11 mouse cellular contexts compared by ENCODE assay signal in the genomic region with DNA sequence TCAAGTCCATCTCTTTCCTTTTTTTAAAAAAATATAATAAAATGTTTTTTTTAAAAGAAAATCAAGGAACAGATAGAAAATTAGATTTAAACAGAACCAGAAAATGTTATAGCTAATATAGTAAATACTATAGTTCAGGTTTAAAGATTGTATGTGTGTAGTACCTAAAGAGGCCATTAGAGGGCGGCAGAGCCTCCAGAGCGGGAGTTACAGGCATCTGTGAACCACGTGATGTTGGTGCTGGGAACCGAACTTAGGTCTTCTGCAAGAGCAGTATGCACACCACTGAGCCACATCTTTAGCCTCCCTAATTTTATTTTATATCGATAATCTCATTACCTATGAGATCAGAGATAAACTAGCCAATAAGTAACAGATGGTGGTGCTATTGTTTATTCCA.
DNase-seq lines count a peak whose midpoint lies in the region; ATAC-seq lines count a peak whose summit lies in the region.
"Had no signal": no experiment of that assay in that cellular context is flagged by ENCODE, and none has a peak within 500 bp of the region (broad histone marks: within the 10 kb centered on the region; RNA-seq: fewer than 3 reads in every experiment).

No protein-coding gene starts in this region.

- H3K27ac ChIP-seq in hindbrain, embryonic 11.5 days (ENCODE audit: low read depth, low read length): 0 out of 2 replicates have a peak overlapping the region, but pooled peaks have one; percentile 67
- H3K27ac ChIP-seq in hindbrain, embryonic 16.5 days (ENCODE audit: low read depth, low read length): no peak overlapping the region
- H3K27ac ChIP-seq in neural tube, embryonic 12.5 days: no peak overlapping the region
- H3K27ac ChIP-seq: heart, embryonic 15.5 days had no signal

- 0 out of 2 replicates have a peak, but pooled peaks have one; percentile 15 for ATAC-seq in hindbrain, embryonic 11.5 days (ENCODE audit: low FRiP score)
- ATAC-seq in hindbrain, embryonic 16.5 days: no peak
- peak; percentile 23; the same call in 1 of the 2 replicates for ATAC-seq in neural tube, embryonic 12.5 days (ENCODE audit: low FRiP score, low read depth)

- no peaks in the 10 kb centered on the region for H3K9me3 ChIP-seq in hindbrain, embryonic 11.5 days (ENCODE audit: control insufficient read depth, low read length)
- H3K9me3 ChIP-seq in hindbrain, embryonic 16.5 days (ENCODE audit: control insufficient read depth, low read length): no peaks in the 10 kb centered on the region; the same call in 1 of the 2 replicates
- H3K9me3 ChIP-seq in neural tube, embryonic 12.5 days: no peaks in the 10 kb centered on the region
- H3K9me3 ChIP-seq: heart, embryonic 15.5 days had no signal

- H3K4me2 ChIP-seq in hindbrain, embryonic 11.5 days (replicated peaks; ENCODE audit: low read depth, low read length): no peak overlapping the region
- no peak overlapping the region for H3K4me2 ChIP-seq in hindbrain, embryonic 16.5 days (ENCODE audit: low read length)
- H3K4me2 ChIP-seq in neural tube, embryonic 12.5 days (replicated peaks): no peak overlapping the region
- H3K4me2 ChIP-seq: heart, embryonic 15.5 days had no signal

- 71% methylated on average over 5 of the region's 5 CpGs for WGBS in hindbrain, embryonic 11.5 days
- 77% methylated on average over 5 of the region's 5 CpGs for WGBS in hindbrain, embryonic 16.5 days
- WGBS in neural tube, embryonic 12.5 days: 72% methylated on average over 5 of the region's 5 CpGs

- H3K4me1 ChIP-seq in hindbrain, embryonic 11.5 days (replicated peaks; ENCODE audit: control insufficient read depth, insufficient read depth, low read length): no peaks in the 10 kb centered on the region
- H3K4me1 ChIP-seq in hindbrain, embryonic 16.5 days (ENCODE audit: control insufficient read depth, insufficient read depth, low read depth, low read length): peaks cover 6% of the 10 kb centered on the region
- peaks cover 9% of the 10 kb centered on the region for H3K4me1 ChIP-seq in neural tube, embryonic 12.5 days
- H3K4me1 ChIP-seq: heart, embryonic 15.5 days; megakaryocyte, embryonic 14.5 days had no signal

- DNase-seq in hindbrain, embryonic 11.5 days (ENCODE audit: low spot score): peak; percentile 45
- DNase-seq in neural tube, embryonic 10.5 days (ENCODE audit: extremely low spot score, low spot score): no peak
- peak; percentile 1 for DNase-seq in c-Kit-negative CD71-positive TER-119-positive erythroid progenitor cells, embryonic 14.5 days (ENCODE audit: low read depth, low spot score)
- peak; percentile 47 for DNase-seq in thymus, postnatal 4 days
- DNase-seq in cerebellum, adult 9-10 months: no peak
- DNase-seq in frontal cortex, postnatal 36 days (ENCODE audit: low spot score in 2 of 2): no peak
- DNase-seq: right cerebral cortex, adult 18-20 months had no signal

- H3K4me3 ChIP-seq in hindbrain, embryonic 11.5 days (ENCODE audit: low read depth, low read length): no peak overlapping the region
- no peak overlapping the region for H3K4me3 ChIP-seq in hindbrain, embryonic 16.5 days (ENCODE audit: low read length)
- H3K4me3 ChIP-seq in neural tube, embryonic 12.5 days: no peak overlapping the region
- H3K4me3 ChIP-seq: heart, embryonic 15.5 days; megakaryocyte, embryonic 14.5 days had no signal

- no peaks in the 10 kb centered on the region for H3K27me3 ChIP-seq in hindbrain, embryonic 11.5 days (ENCODE audit: control insufficient read depth, insufficient read depth, low read length)
- no peaks in the 10 kb centered on the region for H3K27me3 ChIP-seq in hindbrain, embryonic 16.5 days (replicated peaks; ENCODE audit: control insufficient read depth, insufficient read depth, low read length)
- H3K27me3 ChIP-seq in neural tube, embryonic 12.5 days (replicated peaks): no peaks in the 10 kb centered on the region
- H3K27me3 ChIP-seq: heart, embryonic 15.5 days; megakaryocyte, embryonic 14.5 days had no signal

- no peaks in the 10 kb centered on the region for H3K36me3 ChIP-seq in hindbrain, embryonic 11.5 days (ENCODE audit: control insufficient read depth, insufficient read depth, low read length)
- no peaks in the 10 kb centered on the region for H3K36me3 ChIP-seq in hindbrain, embryonic 16.5 days (ENCODE audit: control insufficient read depth, insufficient read depth, low read length)
- H3K36me3 ChIP-seq in neural tube, embryonic 12.5 days: no peaks in the 10 kb centered on the region
- H3K36me3 ChIP-seq: heart, embryonic 15.5 days had no signal

- H3K9ac ChIP-seq in hindbrain, embryonic 11.5 days (ENCODE audit: low read depth, low read length): no peak overlapping the region
- H3K9ac ChIP-seq in hindbrain, embryonic 16.5 days (ENCODE audit: low read depth, low read length): no peak overlapping the region
- H3K9ac ChIP-seq in neural tube, embryonic 12.5 days: no peak overlapping the region
- H3K9ac ChIP-seq: heart, embryonic 15.5 days had no signal

Comparison
In these comparisons a context has a peak if more than half of its experiments do, and no peak if none do; other contexts are left out.
1. DNase-seq: peak in hindbrain, embryonic 11.5 days (single experiment), c-Kit-negative CD71-positive TER-119-positive erythroid progenitor cells, embryonic 14.5 days (single experiment) and thymus, postnatal 4 days (single experiment); none in neural tube, embryonic 10.5 days (single experiment), cerebellum, adult 9-10 months (single experiment) and frontal cortex, postnatal 36 days (0 of 2).